In genomic region chr19:59330816-59331225, GRCm38 (mm10) we compare ENCODE assay signal across 17 mouse cellular contexts.
"Had no signal": no experiment of that assay in that cellular context is flagged by ENCODE, and none has a peak within 500 bp of the region (broad histone marks: within the 10 kb centered on the region; RNA-seq: fewer than 3 reads in every experiment).

No protein-coding gene starts in this region.

- H3K27me3 ChIP-seq: midbrain, embryonic 13.5 days; neural tube, embryonic 12.5 days had no signal

- H3K4me1 ChIP-seq: limb, embryonic 10.5 days; midbrain, embryonic 13.5 days; neural tube, embryonic 12.5 days had no signal

- H3K4me3 ChIP-seq: left cerebral cortex, adult 2 months; limb, embryonic 10.5 days; midbrain, embryonic 13.5 days; myocyte; neural tube, embryonic 12.5 days had no signal

- ATAC-seq: hindbrain, postnatal 0 days; midbrain, embryonic 13.5 days had no signal

- DNase-seq: kidney, adult 11 months; kidney, adult 9 months; kidney, postnatal 36 days; lung, adult 2 months; lung, postnatal 10 days; retina, postnatal 1 day; right cerebral cortex, postnatal 4 days; spleen, adult 18-20 months; thymus, postnatal 36 days had no signal

- H3K9ac ChIP-seq: midbrain, embryonic 13.5 days; neural tube, embryonic 12.5 days had no signal

- H3K9me3 ChIP-seq: limb, embryonic 10.5 days; midbrain, embryonic 13.5 days; neural tube, embryonic 12.5 days had no signal

- H3K36me3 ChIP-seq: midbrain, embryonic 13.5 days; neural tube, embryonic 12.5 days had no signal

- H3K27ac ChIP-seq: hindbrain, postnatal 0 days; kidney, postnatal 0 days; left cerebral cortex, adult 2 months; limb, embryonic 10.5 days; macrophage; midbrain, embryonic 13.5 days; neural tube, embryonic 12.5 days had no signal

- H3K4me2 ChIP-seq: midbrain, embryonic 13.5 days; neural tube, embryonic 12.5 days had no signal
